Mouse (Mus musculus): ENCODE measurements around the gene Olfr790.

Gene Olfr790

DNA sequence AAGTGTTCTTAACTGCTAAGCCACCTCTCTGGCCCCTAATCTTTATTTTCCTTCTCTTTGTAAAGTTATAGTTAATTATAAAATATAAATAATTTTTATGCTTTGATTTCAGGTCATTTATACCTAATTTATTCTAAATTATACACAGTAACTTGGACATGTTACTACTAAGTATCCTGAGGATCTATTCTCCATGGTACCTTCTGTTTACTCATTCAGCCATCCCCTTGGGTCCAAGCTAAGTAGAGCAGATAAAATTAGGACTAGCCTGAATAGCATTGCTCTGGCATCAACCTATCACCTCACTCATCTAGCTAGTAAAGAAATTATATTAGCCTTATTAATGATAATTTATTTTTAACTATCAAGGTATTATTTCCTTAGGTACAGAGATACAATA, at the start of gene Olfr790:
Gene Olfr790, plus strand, starts transcription at position 301 of the 400 bp plus-strand sequence.
- ATAC-seq (ENCODE audit: insufficient number of reproducible peaks, low FRiP score, low TSS enrichment), result no peak

DNA sequence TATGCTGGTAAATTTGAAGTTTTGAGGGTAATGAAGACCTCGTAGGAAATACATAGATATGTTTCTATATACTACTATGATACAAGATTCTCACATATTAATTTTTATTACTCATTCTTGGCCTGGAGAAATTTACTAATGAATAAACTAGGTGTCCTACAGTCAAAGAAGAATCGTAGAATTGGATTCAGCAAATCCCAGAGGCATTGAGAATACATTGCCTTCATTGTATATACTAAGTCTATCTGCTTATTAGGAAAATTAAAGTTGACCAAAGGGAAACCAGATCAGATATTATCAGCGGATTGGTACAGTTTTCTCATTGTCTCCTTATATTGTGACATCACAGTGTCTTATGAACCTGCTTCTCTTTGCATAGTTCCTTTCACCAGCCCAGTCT, 36.7 kb upstream of the Olfr790 start, which contains the start of gene Olfr787:
Gene Olfr787, plus strand, starts transcription at position 301 of the 400 bp plus-strand sequence.
- no peak for ATAC-seq (ENCODE audit: insufficient number of reproducible peaks, low FRiP score, low TSS enrichment)

DNA sequence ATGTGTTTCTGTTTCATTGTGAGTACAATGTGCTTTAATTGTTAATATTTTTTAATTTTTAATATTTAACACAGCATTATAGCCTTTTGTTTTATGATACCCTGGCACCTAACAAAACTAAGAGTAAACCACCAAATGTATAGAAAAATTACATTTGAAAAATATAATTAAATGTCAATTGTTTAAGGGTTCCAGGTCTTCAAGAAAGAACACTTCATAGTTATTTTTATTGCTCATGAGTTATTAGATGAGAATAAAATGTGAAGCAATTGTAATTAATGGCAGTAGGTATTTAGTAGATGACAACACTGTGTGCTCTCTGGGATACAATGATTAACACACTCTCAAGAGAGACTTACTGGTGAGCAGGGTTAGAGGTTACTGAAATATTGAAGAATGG, 27.6 kb upstream of the Olfr790 start, which contains the start of gene Olfr788:
Gene Olfr788, plus strand, starts transcription at position 301 of the 400 bp plus-strand sequence.
- no peak for ATAC-seq (ENCODE audit: insufficient number of reproducible peaks, low FRiP score, low TSS enrichment)

GRCm38 (mm10) chr10:129473256-129473655, 25.0 kb upstream of the Olfr790 start:
- no peak for ATAC-seq (ENCODE audit: insufficient number of reproducible peaks, low FRiP score, low TSS enrichment)

DNA sequence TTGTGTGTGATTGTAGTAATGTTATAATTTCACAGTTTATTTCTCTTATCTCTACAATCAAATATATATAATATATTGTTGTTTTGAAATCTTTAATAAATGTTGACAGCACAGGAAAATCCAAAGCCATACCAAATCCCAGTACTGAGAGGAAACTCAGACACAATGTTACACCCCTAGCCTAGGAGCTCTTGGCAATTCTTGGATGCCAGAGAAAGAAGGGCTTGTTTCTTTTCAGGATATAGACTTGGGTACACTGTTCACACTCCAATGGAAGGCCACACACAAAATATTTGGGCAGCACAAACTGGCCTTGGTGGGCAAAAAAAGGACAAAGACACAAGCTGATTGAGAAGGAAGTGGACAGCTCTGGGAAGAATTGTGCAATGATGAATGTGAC, 24.6 kb upstream of the Olfr790 start:
- no peak for ATAC-seq (ENCODE audit: insufficient number of reproducible peaks, low FRiP score, low TSS enrichment)

- ATAC-seq (ENCODE audit: insufficient number of reproducible peaks, low FRiP score, low TSS enrichment), result no peak
These were observed 13.8 kb upstream of the Olfr790 start, which contains the start of gene Olfr789 for GRCm38 (mm10) chr10:129484452-129484851. TSS of gene Olfr789 (plus strand) at chr10:129484752.

- ATAC-seq (ENCODE audit: insufficient number of reproducible peaks, low FRiP score, low TSS enrichment), result no peak
These were observed 8.2 kb upstream of the Olfr790 start for GRCm38 (mm10) chr10:129490101-129490500.

DNA sequence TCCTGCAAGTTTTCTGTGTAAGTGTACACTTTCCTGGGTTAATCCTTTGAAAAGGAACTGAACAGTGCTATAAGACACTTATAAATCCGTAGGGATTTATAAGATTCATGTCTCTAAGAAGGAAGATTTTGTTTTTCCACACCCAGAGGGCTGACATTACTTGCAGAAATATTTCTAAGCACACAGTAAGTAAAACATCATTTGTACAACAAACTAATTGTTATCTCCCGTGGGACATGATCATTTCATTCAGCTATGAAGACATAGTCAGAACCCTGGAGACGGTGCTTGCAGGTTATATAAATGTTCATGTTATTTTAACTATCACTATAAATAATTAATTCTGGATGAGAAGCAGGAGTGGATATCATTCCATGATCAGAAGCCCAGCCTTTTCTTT, 23.2 kb downstream of the Olfr790 start, which contains the start of gene Olfr791:
Gene Olfr791, plus strand, starts transcription at position 301 of the 400 bp plus-strand sequence.
- no peak for ATAC-seq (ENCODE audit: insufficient number of reproducible peaks, low FRiP score, low TSS enrichment)

DNA sequence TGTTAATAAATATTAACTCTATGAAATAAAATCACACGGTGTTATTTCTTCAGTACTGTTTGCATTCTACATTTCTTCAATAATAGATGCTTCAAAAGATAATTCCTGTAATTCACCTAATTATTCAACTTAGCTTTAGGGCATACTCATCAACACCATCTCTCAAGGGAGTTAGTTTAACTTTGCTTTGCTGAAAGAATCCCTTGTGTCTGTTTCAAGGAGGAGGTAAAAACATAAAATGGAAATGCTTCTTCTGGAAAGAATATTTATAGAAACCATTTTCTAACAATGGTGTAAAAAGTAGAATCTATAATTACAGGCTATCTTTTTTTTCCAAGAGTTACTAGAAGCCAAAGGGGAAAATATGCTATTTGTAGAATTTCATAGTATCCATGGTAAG, 40.6 kb downstream of the Olfr790 start, which contains the start of gene Olfr792:
Gene Olfr792, plus strand, starts transcription at position 301 of the 400 bp plus-strand sequence.
- no peak for ATAC-seq (ENCODE audit: insufficient number of reproducible peaks, low FRiP score, low TSS enrichment)

DNA sequence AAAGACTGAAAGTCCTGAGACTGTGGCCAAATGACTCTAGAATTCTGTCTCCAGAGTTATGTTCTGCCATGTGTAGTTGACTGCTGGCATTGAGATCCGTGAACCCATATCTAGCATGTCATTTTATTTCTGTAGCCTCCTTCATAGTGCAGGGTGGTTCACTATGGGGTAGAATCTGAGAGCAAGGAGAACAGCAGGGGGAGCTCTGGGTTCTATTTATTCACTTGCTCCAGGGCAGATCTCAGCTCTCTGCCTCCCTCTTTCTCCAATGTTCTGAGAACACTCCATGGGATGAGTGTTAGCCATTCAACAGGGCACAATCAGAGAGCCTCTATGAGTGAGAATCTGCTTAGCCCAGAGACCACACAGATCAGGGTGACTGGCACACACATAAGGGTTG, 51.1 kb downstream of the Olfr790 start:
- ATAC-seq (ENCODE audit: insufficient number of reproducible peaks, low FRiP score, low TSS enrichment), result no peak

Measured in cerebellum, adult (tissue).